Mouse (Mus musculus) adrenal gland, postnatal 36 days (tissue): ENCODE measurements at regions not wholly inside any gene's neighbourhood (a gene's known extent, or its start where the extent isn't known, plus 50 kb on each side); places are given as distances from the start of the nearest gene placed in this dataset.

ENCODE experiments used
- DNase-seq, 2 experiments: peaks; one replicate each; pipeline ENCODE4 v3.0.0; 2021; ENCODE audit warnings: mixed read lengths in 1 of 2

- DNase-seq, result no peak
Observed at GRCm38 (mm10) chr8:128559004-128559662, 126.3 kb upstream of the Itgb1 start.

- DNase-seq, result no peak
Observed at GRCm38 (mm10) chr8:128560418-128560817, 125.0 kb upstream of the Itgb1 start.

- DNase-seq, result no peak
Observed at GRCm38 (mm10) chr8:128561016-128561415, 124.4 kb upstream of the Itgb1 start.

- DNase-seq, result peak in 1 of 2 experiments; percentile 7
Observed at GRCm38 (mm10) chr8:128562625-128563024, 122.8 kb upstream of the Itgb1 start.

- no peak for DNase-seq
Observed at GRCm38 (mm10) chr8:128563744-128564143, 121.7 kb upstream of the Itgb1 start.

- no peak for DNase-seq
Observed at GRCm38 (mm10) chr8:128572291-128572690, 113.2 kb upstream of the Itgb1 start.

GRCm38 (mm10) chr8:128594114-128594513 is 91.3 kb upstream of the Itgb1 start:
- DNase-seq, result no peak

- DNase-seq, result peak; percentile 2 to 8
Observed at GRCm38 (mm10) chr8:128594780-128595179, 90.7 kb upstream of the Itgb1 start.

GRCm38 (mm10) chr8:128605588-128605987 is 79.9 kb upstream of the Itgb1 start:
- DNase-seq, result no peak

GRCm38 (mm10) chr8:128608876-128609275 is 76.6 kb upstream of the Itgb1 start:
- DNase-seq, result peak in 1 of 2 experiments; percentile 4

- no peak for DNase-seq
Observed at GRCm38 (mm10) chr8:128612607-128613006, 72.8 kb upstream of the Itgb1 start.

- DNase-seq, result no peak
Observed at GRCm38 (mm10) chr8:128617854-128618253, 67.6 kb upstream of the Itgb1 start.

GRCm38 (mm10) chr8:128619086-128619485 is 66.4 kb upstream of the Itgb1 start:
- DNase-seq, result peak in 1 of 2 experiments; percentile 10
